Mouse (Mus musculus) kidney, adult 2 months (tissue): Measurements from ENCODE around the gene Hsf5.

Experiments used
- CTCF ChIP-seq: fragments of 200-500 bp; conservative IDR thresholded peaks from 2 replicates; pipeline ENCODE4 v1.5.1; 2011; ENCODE audit warnings: low read depth, mild to moderate bottlenecking, control low read depth, low read length, moderate library complexity, mixed read lengths; ENCODE audit not compliant: insufficient read depth, insufficient read length
- POLR2A ChIP-seq: fragments of 200-500 bp; IDR thresholded peaks from one replicate; pipeline ENCODE4 v1.6.1; 2011; ENCODE audit warnings: low read depth, low read length, control low read depth

DNA sequence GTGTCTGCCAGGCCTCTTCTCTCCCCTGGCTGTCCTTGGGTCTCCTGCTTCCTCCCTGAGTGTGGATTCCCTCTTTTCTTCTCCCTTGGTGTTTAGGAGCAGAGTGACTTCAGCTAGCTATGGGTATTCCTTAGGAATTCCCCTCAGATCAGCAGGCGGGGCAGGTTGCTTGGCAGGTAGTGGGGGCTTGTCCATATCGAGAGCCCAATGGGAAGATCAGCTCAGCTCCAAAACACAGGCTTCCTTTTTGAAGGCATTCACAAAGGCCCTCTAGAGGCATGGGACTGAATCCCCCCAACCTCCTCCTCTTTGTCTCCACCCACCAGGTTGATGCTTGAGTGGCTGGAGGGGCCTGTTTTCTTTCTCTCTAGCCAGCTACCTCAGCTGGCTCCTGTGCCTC lies 20.5 kb upstream of the Hsf5 start:
- TF ChIP-seq POLR2A (no peak), CTCF (no peak)
